17 mouse cellular contexts compared by ENCODE assay signal in genomic region chr14:121991921-121992320, GRCm38 (mm10). TPM values are rescaled to one million over a fixed set of nuclear protein-coding genes. Genes with fewer than 3 reads are reported as not detected.
DNase-seq lines count a peak whose midpoint lies in the region; ATAC-seq and TF ChIP-seq lines count a peak whose summit lies in the region.
"Had no signal": no experiment of that assay in that cellular context is flagged by ENCODE, and none has a peak within 500 bp of the region (broad histone marks: within the 10 kb centered on the region; RNA-seq: fewer than 3 reads in every experiment).

No protein-coding gene starts in this region.

- POLR2A ChIA-PET in Patski (lab: Charles Lee), result no interaction called here

- no peak overlapping the region for H3K27ac ChIP-seq in lung, postnatal 0 days (ENCODE audit: low read length)
- peak overlapping the region; percentile 34; the same call in 1 of the 2 replicates for H3K27ac ChIP-seq in limb, embryonic 10.5 days
- no peak overlapping the region for H3K27ac ChIP-seq in forebrain, embryonic 12.5 days
- H3K27ac ChIP-seq: forebrain, embryonic 13.5 days; heart, adult 2 months; layer of hippocampus, adult 2 months; limb, embryonic 15.5 days; lung, embryonic 15.5 days had no signal

- in situ Hi-C loops in Patski (cut with MboI; ENCODE audit: low pct_unique_long_range_greater_than_20kb), result no loop called here

- no peak for DNase-seq in lung, postnatal 0 days (ENCODE audit: low spot score)
- DNase-seq in lung, adult 2 months, result no peak
- no peak for DNase-seq in Patski (ENCODE audit: low read depth, low spot score)
- no peak for DNase-seq in limb, embryonic 10.5 days (ENCODE audit: low spot score)
- peak; percentile 64 for DNase-seq in thymus, postnatal 4 days
- no peak for DNase-seq in adrenal gland, adult 2 months
- DNase-seq: adrenal gland, postnatal 14 days; heart, adult 2 months; kidney, adult 2 months had no signal

- no peaks in the 10 kb centered on the region; the same call in 1 of the 2 replicates for H3K4me1 ChIP-seq in lung, postnatal 0 days (ENCODE audit: insufficient read depth, low read depth, low read length)
- peaks cover 3% of the 10 kb centered on the region for H3K4me1 ChIP-seq in lung, adult 2 months (ENCODE audit: control insufficient read depth, insufficient read depth, low read length)
- no peaks in the 10 kb centered on the region for H3K4me1 ChIP-seq in limb, embryonic 10.5 days
- no peaks in the 10 kb centered on the region for H3K4me1 ChIP-seq in forebrain, embryonic 12.5 days
- H3K4me1 ChIP-seq: forebrain, embryonic 13.5 days had no signal

- 0 out of 2 replicates have a peak, but pooled peaks have one; percentile 1 for TF ChIP-seq CTCF in lung, postnatal 0 days (IDR thresholded peaks at IDR 0.05)
- no peak for TF ChIP-seq CTCF in lung, adult 2 months (IDR thresholded peaks at IDR 0.05; ENCODE audit: insufficient read depth, low read length)
- TF ChIP-seq CTCF in Patski (IDR thresholded peaks at IDR 0.05), result no peak

- H3K4me2 ChIP-seq in lung, postnatal 0 days (replicated peaks; ENCODE audit: low read depth, low read length), result no peak overlapping the region
- no peak overlapping the region for H3K4me2 ChIP-seq in forebrain, embryonic 12.5 days
- H3K4me2 ChIP-seq: forebrain, embryonic 13.5 days; limb, embryonic 15.5 days; lung, embryonic 15.5 days had no signal

- CTCF ChIA-PET in Patski (lab: Charles Lee), result no interaction called here

- H3K9ac ChIP-seq in lung, postnatal 0 days (replicated peaks; ENCODE audit: low read depth), result no peak overlapping the region
- H3K9ac ChIP-seq in forebrain, embryonic 12.5 days, result no peak overlapping the region
- H3K9ac ChIP-seq: forebrain, embryonic 13.5 days; limb, embryonic 15.5 days; lung, embryonic 15.5 days had no signal

- TF ChIP-seq EP300 in lung, postnatal 0 days (IDR thresholded peaks at IDR 0.05), result no peak

- no peak for TF ChIP-seq POLR2A in lung, adult 2 months (IDR thresholded peaks at IDR 0.05; ENCODE audit: borderline replicate concordance, extremely low read depth, low read depth, low read length)

- H3K9me3 ChIP-seq in lung, postnatal 0 days (ENCODE audit: low read length), result no peaks in the 10 kb centered on the region
- no peaks in the 10 kb centered on the region for H3K9me3 ChIP-seq in limb, embryonic 10.5 days (replicated peaks)
- no peaks in the 10 kb centered on the region for H3K9me3 ChIP-seq in forebrain, embryonic 12.5 days
- H3K9me3 ChIP-seq: forebrain, embryonic 13.5 days; limb, embryonic 15.5 days; lung, embryonic 15.5 days had no signal

- H3K36me3 ChIP-seq in lung, postnatal 0 days (ENCODE audit: insufficient read depth, low read length), result peaks cover 9% of the 10 kb centered on the region; the same call in 1 of the 2 replicates
- H3K36me3 ChIP-seq in limb, embryonic 10.5 days, result peaks cover 40% of the 10 kb centered on the region
- peaks cover 25% of the 10 kb centered on the region for H3K36me3 ChIP-seq in forebrain, embryonic 12.5 days (replicated peaks)

- H3K4me3 ChIP-seq in lung, postnatal 0 days (ENCODE audit: low read depth, low read length), result no peak overlapping the region
- H3K4me3 ChIP-seq in lung, adult 2 months (replicated peaks; ENCODE audit: extremely low read depth, low read depth, low read length), result no peak overlapping the region
- no peak overlapping the region for H3K4me3 ChIP-seq in limb, embryonic 10.5 days
- no peak overlapping the region for H3K4me3 ChIP-seq in forebrain, embryonic 12.5 days (replicated peaks)
- H3K4me3 ChIP-seq: forebrain, embryonic 13.5 days; heart, adult 2 months; layer of hippocampus, adult 2 months; limb, embryonic 15.5 days; lung, embryonic 15.5 days had no signal

- H3K27me3 ChIP-seq in lung, postnatal 0 days (replicated peaks; ENCODE audit: insufficient read depth, low read length), result no peaks in the 10 kb centered on the region
- H3K27me3 ChIP-seq in Patski, result no peaks in the 10 kb centered on the region
- H3K27me3 ChIP-seq in limb, embryonic 10.5 days (ENCODE audit: low read depth, poor library complexity, severe bottlenecking), result no peaks in the 10 kb centered on the region
- no peaks in the 10 kb centered on the region for H3K27me3 ChIP-seq in forebrain, embryonic 12.5 days
- H3K27me3 ChIP-seq: forebrain, embryonic 13.5 days; limb, embryonic 15.5 days; lung, embryonic 15.5 days had no signal

- no peak for ATAC-seq in lung, postnatal 0 days
- ATAC-seq in Patski, result peak; percentile 72
- no peak for ATAC-seq in forebrain, embryonic 12.5 days (ENCODE audit: low FRiP score)
- ATAC-seq: forebrain, embryonic 13.5 days had no signal

RNA-seq across cellular contexts. Expression of gene Gpr183, which starts 26.9 kb away (rescaled TPM):
- polyA plus RNA-seq in lung, postnatal 0 days (2015; fragmentation: Nextera tagmentation; extraction: Ambion mirVana), result 1.6 TPM in 2 replicates
- 2.3 and 3.1 TPM in 2 replicates for polyA plus RNA-seq in lung, adult 2 months (2012; rRNA removed)
- polyA plus RNA-seq in Patski (2021), result not detected
- 2.4 and 2.7 TPM in 2 replicates for polyA plus RNA-seq in limb, embryonic 10.5 days (2016; fragmentation: Nextera tagmentation; extraction: Ambion mirVana)
- 1 to 10 TPM in 1 of 2 experiments, under 1 TPM in 1; 0.35 to 1.5 TPM for total RNA-seq in adrenal gland, adult 2 months (2021)
- 0.62 and 0.67 TPM in 2 replicates for polyA plus RNA-seq in adrenal gland, adult 2 months (2012; rRNA removed)
- polyA plus RNA-seq in forebrain, embryonic 12.5 days (2016; fragmentation: Nextera tagmentation; extraction: Ambion mirVana), result 1.4 and 1.8 TPM in 2 replicates

RNA-seq across cellular contexts. Expression of gene Timm8a2, which starts 42.6 kb away (rescaled TPM):
- polyA plus RNA-seq in lung, postnatal 0 days (2015; fragmentation: Nextera tagmentation; extraction: Ambion mirVana), result not detected in 2 replicates
- polyA plus RNA-seq in lung, adult 2 months (2012; rRNA removed), result not detected in 2 replicates
- not detected for polyA plus RNA-seq in Patski (2021)
- not detected in 2 replicates for polyA plus RNA-seq in limb, embryonic 10.5 days (2016; fragmentation: Nextera tagmentation; extraction: Ambion mirVana)
- not detected for total RNA-seq in adrenal gland, adult 2 months (2021)
- polyA plus RNA-seq in adrenal gland, adult 2 months (2012; rRNA removed), result not detected in 2 replicates
- polyA plus RNA-seq in forebrain, embryonic 12.5 days (2016; fragmentation: Nextera tagmentation; extraction: Ambion mirVana), result not detected in 2 replicates
- total RNA-seq: adrenal gland, postnatal 14 days; heart, adult 2 months; layer of hippocampus, adult 2 months; megakaryocyte-erythroid progenitor cell, adult 5-6 weeks had no signal
- polyA plus RNA-seq: embryonic facial prominence, embryonic 14.5 days; forebrain, embryonic 13.5 days; heart, adult 2 months; hindbrain, embryonic 11.5 days; kidney, adult 2 months; limb, embryonic 15.5 days; lung, embryonic 15.5 days had no signal
